Mouse (Mus musculus) small intestine, adult 2 months (tissue): Measurements from ENCODE around the gene Ppp1r13b. TPM values are rescaled to one million over a fixed set of nuclear protein-coding genes. Genes with fewer than 3 reads are reported as not detected.
A peak's percentile ranks its signal among the peaks of the same experiment; 100 is the strongest.

Experiments
- H3K27ac ChIP-seq: fragments of 200-500 bp; 2 replicates; pipeline ENCODE4 v1.5.1; 2012; ENCODE audit warnings: low read depth, low read length, control low read depth, inconsistent platforms; ENCODE audit not compliant: insufficient read depth
- H3K27me3 ChIP-seq: fragments of 200-500 bp; 2 replicates; pipeline ENCODE4 v1.6.1; 2012; ENCODE audit warnings: mild to moderate bottlenecking, moderate library complexity, low read length, inconsistent platforms; ENCODE audit not compliant: control insufficient read depth, insufficient read depth
- H3K36me3 ChIP-seq: fragments of 200-500 bp; 2 replicates; pipeline ENCODE4 v1.6.1; 2012; ENCODE audit warnings: mild to moderate bottlenecking, low read length, control low read depth, inconsistent platforms; ENCODE audit not compliant: control insufficient read depth, insufficient read depth
- H3K4me1 ChIP-seq: fragments of 200-500 bp; 2 replicates; pipeline ENCODE4 v1.6.1; 2012; ENCODE audit warnings: low read length, inconsistent platforms, mixed read lengths; ENCODE audit not compliant: control insufficient read depth, insufficient read depth, insufficient read length
- H3K4me3 ChIP-seq: fragments of 200-500 bp; 2 replicates; pipeline ENCODE4 v1.5.1; 2012; ENCODE audit warnings: low read depth, mild to moderate bottlenecking, control low read depth, inconsistent platforms, low read length, moderate library complexity
- CTCF ChIP-seq: fragments of 200-500 bp; IDR thresholded peaks from 2 replicates; pipeline ENCODE4 v1.5.1; 2012; ENCODE audit warnings: low read depth, mild to moderate bottlenecking, control low read depth, inconsistent platforms, low read length, moderate library complexity, mixed read lengths; ENCODE audit not compliant: insufficient replicate concordance, insufficient read length; ENCODE audit errors: extremely low read depth
- POLR2A ChIP-seq: fragments of 200-500 bp; IDR thresholded peaks from 2 replicates; pipeline ENCODE4 v1.6.1; 2012; ENCODE audit warnings: low read depth, mild to moderate bottlenecking, control low read depth, inconsistent platforms, low read length, moderate library complexity
- WGBS: fragments of 180-500 bp; shearing (Covaris S2); methylation state at CpG from one replicate; pipeline ENCODE4 v1.1.7; 2018; 5-methylcytosine and 5-hydroxymethylcytosine counted together
- polyA plus RNA-seq: library from polyadenylated mRNA; depleted of rRNA; stranded (reverse); fragments of >200 nt; gene quantifications from 2 replicates; pipeline ENCODE4 v1.2.3, GENCODE M21; 2012

Gene Ppp1r13b
- polyA plus RNA-seq, 1 experiment = 22.8 TPM

- TF ChIP-seq CTCF = no peak
- TF ChIP-seq POLR2A = no peak; the same call in 1 of the 2 replicates
- peak overlapping the region; percentile 57 for H3K4me3 ChIP-seq
- no peaks in the 10 kb centered on the region for H3K27me3 ChIP-seq
- 48% methylated on average over 10 of the region's 10 CpGs for WGBS
- H3K27ac ChIP-seq = peak overlapping the region; percentile 71
- H3K36me3 ChIP-seq = no peaks in the 10 kb centered on the region
- peaks cover 30% of the 10 kb centered on the region for H3K4me1 ChIP-seq
Observed at GRCm38 (mm10) chr12:111943421-111944064, 35.6 kb upstream of the Ppp1r13b start.

GRCm38 (mm10) chr12:111938623-111939177, 30.8 kb upstream of the Ppp1r13b start:
- H3K36me3 ChIP-seq = no peaks in the 10 kb centered on the region
- H3K27ac ChIP-seq = no peak overlapping the region
- H3K4me1 ChIP-seq = peaks cover 31% of the 10 kb centered on the region
- TF ChIP-seq POLR2A = no peak
- no peak for TF ChIP-seq CTCF
- H3K4me3 ChIP-seq = no peak overlapping the region
- H3K27me3 ChIP-seq = no peaks in the 10 kb centered on the region
- 22% methylated on average over 1 of the region's 1 CpGs for WGBS

- Histone ChIP-seq H3K36me3 (no peaks in the 10 kb centered on the region), H3K4me1 (peaks cover 34% of the 10 kb centered on the region), H3K4me3 (peak overlapping the region; percentile 49), H3K27me3 (no peaks in the 10 kb centered on the region), H3K27ac (peak overlapping the region; percentile 95)
- WGBS = 21% methylated on average over 24 of the region's 24 CpGs
- TF ChIP-seq CTCF = no peak
- no peak for TF ChIP-seq POLR2A
Observed at GRCm38 (mm10) chr12:111936706-111937550, 29.0 kb upstream of the Ppp1r13b start.

- Histone ChIP-seq H3K4me3 (peak overlapping the region; percentile 45; the same call in 1 of the 2 replicates), H3K36me3 (no peaks in the 10 kb centered on the region), H3K4me1 (peaks cover 37% of the 10 kb centered on the region), H3K27me3 (no peaks in the 10 kb centered on the region), H3K27ac (peak overlapping the region; percentile 72)
- 15% methylated on average over 2 of the region's 2 CpGs for WGBS
- TF ChIP-seq CTCF (no peak), POLR2A (no peak)
Observed at GRCm38 (mm10) chr12:111933971-111934370, 26.1 kb upstream of the Ppp1r13b start.

DNA sequence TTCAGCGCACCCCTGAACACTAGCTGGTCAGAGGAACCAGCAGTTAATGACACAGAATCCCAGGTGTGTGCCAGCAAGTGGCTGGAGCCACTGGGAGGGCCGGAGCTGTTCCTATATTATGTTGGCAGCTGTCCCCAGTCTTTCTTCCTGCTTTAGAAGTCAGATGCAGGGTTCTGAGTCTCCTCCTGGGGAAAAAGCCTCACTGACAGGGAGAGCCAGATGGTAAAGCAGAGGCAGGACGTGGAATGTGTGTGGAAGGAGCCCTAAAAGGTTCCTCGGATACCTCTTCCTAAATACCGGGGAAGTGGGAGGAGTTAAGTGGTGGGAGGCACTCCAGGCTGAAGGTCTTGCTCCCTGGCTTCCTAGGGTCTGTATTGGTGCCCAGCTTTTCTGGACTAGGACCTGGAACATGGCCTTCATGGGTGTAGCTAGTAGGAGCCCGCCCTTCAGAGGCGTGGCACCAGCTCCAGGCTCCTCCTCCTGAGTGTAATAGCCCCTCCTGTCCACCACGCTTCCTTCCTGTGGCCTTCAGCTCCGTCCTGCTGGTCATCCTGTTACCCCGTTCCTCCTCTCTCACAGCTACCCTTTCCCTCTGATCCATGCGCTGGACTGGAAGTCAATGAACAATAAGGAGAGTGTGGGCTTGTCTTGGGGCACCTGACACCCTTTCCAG, 25.3 kb upstream of the Ppp1r13b start:
- H3K27ac ChIP-seq = peak overlapping the region; percentile 72
- H3K36me3 ChIP-seq = no peaks in the 10 kb centered on the region
- WGBS = 17% methylated on average over 11 of the region's 11 CpGs
- no peaks in the 10 kb centered on the region for H3K27me3 ChIP-seq
- H3K4me1 ChIP-seq = peaks cover 32% of the 10 kb centered on the region
- TF ChIP-seq CTCF (peak; percentile 32; the same call in 1 of the 2 replicates), POLR2A (0 out of 2 replicates have a peak, but pooled peaks have one; percentile 19)
- peak overlapping the region; percentile 45 for H3K4me3 ChIP-seq

- no peak overlapping the region for H3K4me3 ChIP-seq
- no peak overlapping the region for H3K27ac ChIP-seq
- 67% methylated on average over 3 of the region's 3 CpGs for WGBS
- H3K4me1 ChIP-seq = peaks cover 29% of the 10 kb centered on the region
- no peaks in the 10 kb centered on the region for H3K27me3 ChIP-seq
- no peaks in the 10 kb centered on the region for H3K36me3 ChIP-seq
- no peak for TF ChIP-seq CTCF
- no peak for TF ChIP-seq POLR2A
Observed at GRCm38 (mm10) chr12:111932513-111932912, 24.6 kb upstream of the Ppp1r13b start.
